Comparison of ENCODE assay signal across 20 mouse cellular contexts in genomic region chr3:92870116-92870515, GRCm38 (mm10). TPM values are rescaled to one million over a fixed set of nuclear protein-coding genes. Genes with fewer than 3 reads are reported as not detected.
DNase-seq lines count a peak whose midpoint lies in the region; ATAC-seq and TF ChIP-seq lines count a peak whose summit lies in the region.
"Had no signal": no experiment of that assay in that cellular context is flagged by ENCODE, and none has a peak within 500 bp of the region (broad histone marks: within the 10 kb centered on the region; RNA-seq: fewer than 3 reads in every experiment).

TSS of gene 2310050C09Rik (minus strand) at chr3:92870216.

- TF ChIP-seq EP300 in stomach, postnatal 0 days (optimal IDR thresholded peaks at IDR 0.05): no peak

- ATAC-seq in stomach, postnatal 0 days (ENCODE audit: low FRiP score, low TSS enrichment): no peak
- ATAC-seq: activated CD4-positive, CD25-positive, alpha-beta regulatory T cell, adult 4 months; CD4-positive, CD25-positive, alpha-beta regulatory T cell, adult 4 months; Patski had no signal

- no peak within 1 kb of the TSS for H3K4me3 ChIP-seq in stomach, postnatal 0 days (ENCODE audit: low read depth, low read length)

- no peaks in the 10 kb centered on the region for H3K36me3 ChIP-seq in stomach, postnatal 0 days (ENCODE audit: control insufficient read depth, insufficient read depth, low read length)
- H3K36me3 ChIP-seq: G1E had no signal

- TF ChIP-seq CTCF in stomach, postnatal 0 days (IDR thresholded peaks at IDR 0.05; ENCODE audit: low read depth): no peak

- DNase-seq in stomach, postnatal 0 days (ENCODE audit: low spot score): no peak
- no peak for DNase-seq in cerebellum, adult 18-20 months
- DNase-seq: adrenal gland, adult 2 months; adrenal gland, adult 8-10 months; adrenal gland, postnatal 10 days; adrenal gland, postnatal 14 days; adrenal gland, postnatal 25 days; adrenal gland, postnatal 36 days; B cell, adult 2 months; cerebellum, adult 11 months; cerebellum, adult 11-12 months; cerebellum, adult 2 months; cerebellum, adult 8-10 months had no signal

- H3K4me1 ChIP-seq in stomach, postnatal 0 days (replicated peaks; ENCODE audit: control insufficient read depth, insufficient read depth): no peaks in the 10 kb centered on the region

- H3K27ac ChIP-seq in stomach, postnatal 0 days (replicated peaks): no peak within 1 kb of the TSS

- no peaks in the 10 kb centered on the region for H3K9me3 ChIP-seq in stomach, postnatal 0 days (ENCODE audit: control insufficient read depth, low read length)

- WGBS in stomach, postnatal 0 days: 70% methylated on average over 4 of the region's 4 CpGs

- no peak within 1 kb of the TSS for H3K9ac ChIP-seq in stomach, postnatal 0 days (ENCODE audit: low read length)

- H3K27me3 ChIP-seq in stomach, postnatal 0 days (ENCODE audit: control insufficient read depth, insufficient read depth, low read length): no peaks in the 10 kb centered on the region
- H3K27me3 ChIP-seq: CH12.LX had no signal

- H3K4me2 ChIP-seq in stomach, postnatal 0 days (replicated peaks; ENCODE audit: low read depth): no peak within 1 kb of the TSS

RNA-seq across cellular contexts. Expression of gene 2310050C09Rik, which starts in this region (rescaled TPM):
- polyA plus RNA-seq in stomach, postnatal 0 days (2015; fragmentation: Nextera tagmentation; extraction: Ambion mirVana): 30.7 and 33.6 TPM in 2 replicates
- polyA plus RNA-seq: activated CD4-positive, CD25-positive, alpha-beta regulatory T cell, adult 4 months; adrenal gland, adult 2 months; brain, embryonic 14.5 days; C2C12; CD4-positive, CD25-positive, alpha-beta regulatory T cell, adult 4 months; cerebellum, adult 2 months; G1E; Patski had no signal
